Mouse (Mus musculus): Measurements from ENCODE around the gene Nodal. TPM values are rescaled to one million over a fixed set of nuclear protein-coding genes. Genes with fewer than 3 reads are reported as not detected.

Gene Nodal
- polyA plus RNA-seq, 1 experiment from 2014 or later: 0.30 TPM

DNA sequence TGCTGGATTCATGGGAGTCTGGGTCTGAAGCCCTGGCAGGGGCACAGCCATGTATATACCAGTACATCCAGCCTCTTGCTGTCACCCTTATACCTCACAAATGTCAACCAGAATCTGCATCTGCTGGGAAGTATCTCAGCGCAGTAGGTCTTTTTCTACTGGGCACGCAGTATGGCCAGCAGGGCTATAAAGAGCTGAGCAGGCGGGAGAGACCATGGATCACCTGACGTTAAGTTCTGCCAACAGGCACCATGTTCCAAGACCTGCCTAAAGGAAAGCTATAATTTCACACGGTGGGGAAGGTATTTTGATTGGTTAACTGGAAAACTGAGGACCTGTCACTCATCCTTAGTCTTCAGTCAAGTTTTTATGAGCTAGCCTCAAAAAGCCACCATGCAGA is 11.3 kb downstream of the Nodal start:
- Histone ChIP-seq H3K27ac (ENCODE audit: low read length) (no peak overlapping the region), H3K27me3 (ENCODE audit: control insufficient read depth, insufficient read depth, low read depth, low read length) (no peaks in the 10 kb centered on the region), H3K36me3 (ENCODE audit: control insufficient read depth, insufficient read depth, low read length) (peaks cover 25% of the 10 kb centered on the region), H3K4me2 (ENCODE audit: low read length) (no peak overlapping the region), H3K4me1 (ENCODE audit: control insufficient read depth, insufficient read depth, low read length) (peaks cover 7% of the 10 kb centered on the region), H3K9me3 (replicated peaks; ENCODE audit: control insufficient read depth, low read length, poor library complexity, severe bottlenecking) (no peaks in the 10 kb centered on the region), H3K9ac (ENCODE audit: low read depth, low read length) (no peak overlapping the region), H3K4me3 (ENCODE audit: low read depth, low read length) (no peak overlapping the region)
- 88% methylated on average over 5 of the region's 5 CpGs for WGBS
- ATAC-seq: no peak

DNA sequence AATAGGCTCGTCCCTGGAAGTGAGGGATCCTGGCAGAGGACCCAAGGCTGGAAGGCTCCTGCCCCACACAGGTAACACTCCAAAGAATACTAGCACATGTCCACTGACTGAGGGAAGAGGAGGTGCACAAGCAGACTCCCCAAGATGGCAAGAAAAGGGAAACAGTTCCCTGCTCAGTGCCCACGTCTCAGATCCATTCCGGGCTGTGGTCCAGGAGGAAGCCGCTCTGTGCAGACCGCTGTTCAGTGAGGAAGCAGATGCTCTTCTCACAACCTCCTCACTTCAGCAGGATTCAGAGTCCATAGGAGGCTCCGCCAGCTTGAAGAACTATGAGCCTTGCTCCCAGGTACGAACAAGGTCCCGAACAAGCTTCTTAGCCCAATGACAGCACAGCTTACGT is 13.6 kb downstream of the Nodal start:
- no peak overlapping the region for H3K4me3 ChIP-seq (ENCODE audit: low read depth, low read length)
- ATAC-seq: no peak
- WGBS: 95% methylated on average over 9 of the region's 9 CpGs

DNA sequence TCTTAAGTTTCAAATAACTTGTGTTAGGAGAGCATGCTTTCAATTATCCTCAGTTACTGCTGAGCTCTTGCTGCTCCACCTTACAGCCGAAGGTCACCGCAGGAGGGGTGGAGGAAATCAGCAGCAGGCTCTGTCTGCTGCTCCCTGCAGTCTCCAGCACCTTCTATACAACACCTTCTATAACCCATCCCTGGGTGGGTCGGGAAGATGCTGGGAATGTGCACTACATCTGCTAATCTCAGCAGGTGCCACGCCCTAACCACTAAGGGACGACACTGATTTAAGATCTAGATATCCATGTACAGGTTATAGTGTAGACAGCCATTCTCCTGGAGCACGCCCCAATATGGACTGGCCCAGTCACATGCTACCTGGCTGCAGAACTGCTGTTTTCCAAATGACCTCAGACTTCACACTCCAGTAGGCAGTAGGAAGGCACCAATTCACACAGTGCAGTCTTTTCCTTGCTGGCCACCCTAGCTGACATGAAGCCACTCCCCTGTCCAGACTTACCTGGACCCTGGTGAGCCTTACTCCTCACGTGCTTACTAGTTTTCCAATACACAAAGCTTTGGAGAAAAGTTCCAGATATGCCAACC is 22.5 kb downstream of the Nodal start:
- Histone ChIP-seq H3K9me3 (replicated peaks; ENCODE audit: control insufficient read depth, low read length, poor library complexity, severe bottlenecking) (no peaks in the 10 kb centered on the region), H3K27ac (ENCODE audit: low read length) (no peak overlapping the region), H3K36me3 (ENCODE audit: control insufficient read depth, insufficient read depth, low read length) (no peaks in the 10 kb centered on the region), H3K9ac (ENCODE audit: low read depth, low read length) (no peak overlapping the region), H3K4me1 (ENCODE audit: control insufficient read depth, insufficient read depth, low read length) (peaks cover 13% of the 10 kb centered on the region), H3K4me3 (ENCODE audit: low read depth, low read length) (no peak overlapping the region), H3K27me3 (ENCODE audit: control insufficient read depth, insufficient read depth, low read depth, low read length) (no peaks in the 10 kb centered on the region), H3K4me2 (ENCODE audit: low read length) (no peak overlapping the region)
- WGBS: 89% methylated on average over 7 of the region's 7 CpGs
- no peak for ATAC-seq

More for the DNA sequence above, 13.6 kb downstream of the Nodal start:
- Histone ChIP-seq H3K9ac (ENCODE audit: low read depth, low read length) (no peak overlapping the region), H3K27ac (ENCODE audit: low read length) (no peak overlapping the region), H3K36me3 (ENCODE audit: control insufficient read depth, insufficient read depth, low read length) (peaks cover 28% of the 10 kb centered on the region), H3K4me1 (ENCODE audit: control insufficient read depth, insufficient read depth, low read length) (no peaks in the 10 kb centered on the region), H3K9me3 (replicated peaks; ENCODE audit: control insufficient read depth, low read length, poor library complexity, severe bottlenecking) (no peaks in the 10 kb centered on the region), H3K27me3 (ENCODE audit: control insufficient read depth, insufficient read depth, low read depth, low read length) (no peaks in the 10 kb centered on the region), H3K4me2 (ENCODE audit: low read length) (no peak overlapping the region)

DNA sequence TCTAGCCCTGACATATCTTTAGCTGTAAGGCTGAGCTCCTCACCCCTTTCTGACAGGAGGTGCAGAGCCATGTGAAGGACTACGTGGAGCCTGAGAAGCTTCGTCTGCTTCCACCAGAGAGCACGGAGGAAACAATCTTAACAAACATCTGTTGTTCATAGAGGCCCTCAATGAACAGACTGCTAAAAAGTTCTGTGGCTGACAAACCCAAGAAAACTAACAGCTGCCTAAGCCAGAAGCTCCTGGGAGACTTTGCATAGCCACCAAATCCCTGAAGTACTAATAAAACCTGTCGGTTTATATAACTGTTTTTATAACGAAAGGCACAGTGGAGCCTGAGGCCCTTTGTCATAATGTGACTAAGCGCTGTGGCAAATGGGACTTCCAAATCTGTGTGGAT is 25.7 kb downstream of the Nodal start:
- Histone ChIP-seq H3K4me1 (ENCODE audit: control insufficient read depth, insufficient read depth, low read length) (peaks cover 32% of the 10 kb centered on the region), H3K27me3 (ENCODE audit: control insufficient read depth, insufficient read depth, low read depth, low read length) (no peaks in the 10 kb centered on the region), H3K27ac (ENCODE audit: low read length) (no peak overlapping the region), H3K36me3 (ENCODE audit: control insufficient read depth, insufficient read depth, low read length) (no peaks in the 10 kb centered on the region), H3K4me3 (ENCODE audit: low read depth, low read length) (no peak overlapping the region), H3K9ac (ENCODE audit: low read depth, low read length) (no peak overlapping the region), H3K9me3 (replicated peaks; ENCODE audit: control insufficient read depth, low read length, poor library complexity, severe bottlenecking) (no peaks in the 10 kb centered on the region), H3K4me2 (ENCODE audit: low read length) (no peak overlapping the region)
- WGBS: 52% methylated on average over 6 of the region's 6 CpGs
- ATAC-seq: no peak

DNA sequence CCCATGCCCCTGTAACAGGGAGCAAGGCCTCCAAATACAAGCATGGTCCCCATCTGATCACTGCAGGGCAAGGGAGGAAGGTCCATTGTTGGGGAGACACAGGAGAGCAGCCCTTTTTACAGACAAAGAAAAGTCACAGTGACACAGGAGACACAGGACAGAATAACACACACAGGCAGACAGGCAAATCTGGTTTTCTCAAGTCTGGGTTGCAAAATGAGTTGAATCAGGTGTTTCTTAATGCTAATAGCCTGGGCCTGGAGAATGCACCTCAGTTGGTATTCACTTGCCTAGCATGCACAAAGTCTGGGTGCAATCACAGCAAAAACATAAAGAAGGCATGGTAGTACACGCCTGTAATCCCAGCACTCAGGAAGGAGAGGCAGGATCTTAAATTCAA is 26.1 kb downstream of the Nodal start:
- Histone ChIP-seq H3K9me3 (replicated peaks; ENCODE audit: control insufficient read depth, low read length, poor library complexity, severe bottlenecking) (no peaks in the 10 kb centered on the region), H3K4me2 (ENCODE audit: low read length) (no peak overlapping the region), H3K4me1 (ENCODE audit: control insufficient read depth, insufficient read depth, low read length) (peaks cover 34% of the 10 kb centered on the region), H3K4me3 (ENCODE audit: low read depth, low read length) (no peak overlapping the region), H3K36me3 (ENCODE audit: control insufficient read depth, insufficient read depth, low read length) (no peaks in the 10 kb centered on the region), H3K9ac (ENCODE audit: low read depth, low read length) (no peak overlapping the region), H3K27ac (ENCODE audit: low read length) (no peak overlapping the region), H3K27me3 (ENCODE audit: control insufficient read depth, insufficient read depth, low read depth, low read length) (no peaks in the 10 kb centered on the region)
- ATAC-seq: no peak
- 65% methylated on average over 1 of the region's 1 CpGs for WGBS

DNA sequence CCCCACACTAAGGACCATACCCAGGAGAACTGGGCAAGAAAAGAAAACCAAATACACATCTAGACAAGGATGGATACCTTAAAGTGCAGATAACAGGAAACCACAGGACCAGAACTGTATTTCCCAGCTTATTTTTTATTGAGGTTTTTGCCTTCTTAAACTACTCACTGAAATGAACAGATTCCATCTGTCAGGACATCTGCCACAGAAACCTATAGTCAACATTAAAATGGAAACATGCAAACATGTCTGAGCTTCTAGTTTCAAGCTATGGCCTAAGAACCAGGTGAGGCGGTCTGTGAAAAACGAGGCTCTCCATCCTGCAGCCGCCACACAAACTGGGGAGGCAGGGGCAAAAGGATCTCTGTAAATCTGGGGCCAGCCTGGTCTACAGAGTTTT is 27.2 kb downstream of the Nodal start:
- Histone ChIP-seq H3K4me2 (ENCODE audit: low read length) (no peak overlapping the region), H3K4me1 (ENCODE audit: control insufficient read depth, insufficient read depth, low read length) (peaks cover 39% of the 10 kb centered on the region), H3K36me3 (ENCODE audit: control insufficient read depth, insufficient read depth, low read length) (no peaks in the 10 kb centered on the region), H3K9ac (ENCODE audit: low read depth, low read length) (no peak overlapping the region), H3K4me3 (ENCODE audit: low read depth, low read length) (no peak overlapping the region), H3K9me3 (replicated peaks; ENCODE audit: control insufficient read depth, low read length, poor library complexity, severe bottlenecking) (no peaks in the 10 kb centered on the region), H3K27ac (ENCODE audit: low read length) (no peak overlapping the region), H3K27me3 (ENCODE audit: control insufficient read depth, insufficient read depth, low read depth, low read length) (no peaks in the 10 kb centered on the region)
- no peak for ATAC-seq
- 84% methylated on average over 3 of the region's 3 CpGs for WGBS

DNA sequence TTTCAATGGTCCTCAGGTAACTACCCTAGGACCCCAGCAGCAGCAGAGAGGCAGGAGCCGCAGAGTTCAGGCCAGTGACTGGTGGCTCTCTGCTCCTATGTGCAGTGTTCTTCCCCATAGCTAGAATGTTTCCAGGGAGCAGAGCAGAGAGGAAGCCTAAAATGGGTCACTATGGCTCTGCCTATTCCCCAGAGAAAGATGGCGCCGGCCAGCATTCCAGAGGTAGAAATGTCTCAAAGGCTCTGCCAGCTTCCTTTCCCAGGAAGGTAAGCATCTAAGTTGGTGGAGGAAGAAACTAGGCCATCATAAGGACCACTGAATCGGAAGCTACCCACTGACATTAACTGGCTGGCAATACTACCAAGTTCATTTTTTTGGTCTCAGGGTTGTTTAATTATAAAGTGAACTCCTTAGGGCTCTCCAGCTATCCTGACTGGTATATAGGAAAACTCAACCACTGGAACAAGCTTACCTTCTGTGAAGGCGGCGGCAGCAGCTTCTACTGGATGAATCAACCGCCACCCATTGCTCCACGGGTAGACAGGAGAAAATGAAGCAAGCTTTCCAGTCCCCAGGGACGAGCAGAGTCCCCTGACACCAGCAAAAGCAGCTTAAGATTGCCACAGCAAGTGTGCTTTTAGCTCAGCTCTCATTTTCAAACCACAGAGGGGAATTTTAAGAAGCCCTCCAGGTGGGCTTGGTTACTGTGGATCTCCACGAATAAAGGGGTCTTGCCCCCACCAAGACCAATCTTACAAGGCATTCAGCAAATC is 30.0 kb downstream of the Nodal start:
- H3K36me3 ChIP-seq (ENCODE audit: control insufficient read depth, insufficient read depth, low read length): no peaks in the 10 kb centered on the region
- no peak overlapping the region for H3K4me2 ChIP-seq (ENCODE audit: low read length)
- H3K27me3 ChIP-seq (ENCODE audit: control insufficient read depth, insufficient read depth, low read depth, low read length): no peaks in the 10 kb centered on the region
- H3K4me3 ChIP-seq (ENCODE audit: low read depth, low read length): no peak overlapping the region
- H3K9me3 ChIP-seq (replicated peaks; ENCODE audit: control insufficient read depth, low read length, poor library complexity, severe bottlenecking): no peaks in the 10 kb centered on the region
- no peak overlapping the region for H3K9ac ChIP-seq (ENCODE audit: low read depth, low read length)
- H3K4me1 ChIP-seq (ENCODE audit: control insufficient read depth, insufficient read depth, low read length): peaks cover 55% of the 10 kb centered on the region
- ATAC-seq: no peak
- H3K27ac ChIP-seq (ENCODE audit: low read length): peak overlapping the region; percentile 28; the same call in 1 of the 2 replicates
- 77% methylated on average over 10 of the region's 10 CpGs for whole genome bisulfite sequencing

DNA sequence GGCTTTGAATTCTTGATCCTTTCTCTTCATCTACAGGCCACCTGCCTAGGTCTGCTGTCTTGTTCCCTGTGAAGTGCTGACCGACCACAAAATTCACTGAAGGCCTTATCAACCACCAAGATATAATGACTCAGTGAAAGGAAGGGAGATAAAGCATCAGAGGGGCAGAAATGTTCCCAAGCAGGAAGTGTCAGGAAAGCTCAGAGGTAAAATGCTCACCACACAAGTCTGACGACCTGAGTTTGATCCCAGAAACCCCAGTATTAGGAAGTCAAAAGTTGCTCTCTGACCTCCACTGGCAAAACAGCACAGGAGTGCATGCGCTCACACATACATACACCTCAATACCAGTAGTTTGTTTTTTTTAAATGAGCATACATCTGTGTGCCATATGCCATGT is 31.1 kb downstream of the Nodal start:
- Histone ChIP-seq H3K9ac (ENCODE audit: low read depth, low read length) (no peak overlapping the region), H3K4me1 (ENCODE audit: control insufficient read depth, insufficient read depth, low read length) (peaks cover 52% of the 10 kb centered on the region), H3K36me3 (ENCODE audit: control insufficient read depth, insufficient read depth, low read length) (no peaks in the 10 kb centered on the region), H3K4me2 (ENCODE audit: low read length) (no peak overlapping the region), H3K9me3 (replicated peaks; ENCODE audit: control insufficient read depth, low read length, poor library complexity, severe bottlenecking) (no peaks in the 10 kb centered on the region), H3K27ac (ENCODE audit: low read length) (no peak overlapping the region), H3K27me3 (ENCODE audit: control insufficient read depth, insufficient read depth, low read depth, low read length) (no peaks in the 10 kb centered on the region), H3K4me3 (ENCODE audit: low read depth, low read length) (no peak overlapping the region)
- ATAC-seq: no peak
- WGBS: 87% methylated on average over 3 of the region's 3 CpGs

DNA sequence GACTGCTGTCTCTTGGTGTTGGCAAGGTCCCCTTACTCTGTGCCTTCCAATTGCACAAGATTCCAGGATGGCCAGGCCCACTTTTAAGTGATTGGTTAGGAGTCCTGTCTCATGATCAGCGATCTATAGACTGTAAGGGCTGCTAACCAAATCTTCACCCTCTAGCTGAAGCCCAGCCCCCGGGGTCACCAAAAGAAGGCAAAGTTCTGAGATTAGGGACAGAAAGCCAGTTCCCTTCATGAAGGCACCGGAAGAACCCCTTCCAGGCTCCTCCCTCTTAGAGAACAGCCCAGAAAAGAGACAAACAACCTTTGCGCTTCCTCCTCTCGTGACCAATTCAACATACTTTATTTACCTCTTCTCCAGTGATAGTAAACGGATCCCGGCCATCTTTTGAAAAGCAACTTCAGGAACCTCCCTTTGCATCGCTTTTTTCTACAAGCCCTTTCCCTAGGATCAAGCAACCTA is 33.7 kb downstream of the Nodal start:
- H3K27me3 ChIP-seq (ENCODE audit: control insufficient read depth, insufficient read depth, low read depth, low read length): no peaks in the 10 kb centered on the region
- H3K27ac ChIP-seq (ENCODE audit: low read length): peak overlapping the region; percentile 85; the same call in 1 of the 2 replicates

More for the DNA sequence above, 33.7 kb downstream of the Nodal start:
- Histone ChIP-seq H3K4me1 (ENCODE audit: control insufficient read depth, insufficient read depth, low read length) (peaks cover 38% of the 10 kb centered on the region), H3K36me3 (ENCODE audit: control insufficient read depth, insufficient read depth, low read length) (no peaks in the 10 kb centered on the region), H3K4me2 (ENCODE audit: low read length) (peak overlapping the region; percentile 88), H3K9me3 (replicated peaks; ENCODE audit: control insufficient read depth, low read length, poor library complexity, severe bottlenecking) (no peaks in the 10 kb centered on the region), H3K4me3 (ENCODE audit: low read depth, low read length) (peak overlapping the region; percentile 99), H3K9ac (ENCODE audit: low read depth, low read length) (peak overlapping the region; percentile 97)
- 4% methylated on average over 8 of the region's 8 CpGs for WGBS
- no peak for ATAC-seq
